Mouse (Mus musculus) midbrain, embryonic 15.5 days (tissue): ENCODE measurements around the gene Gm10031. TPM values are rescaled to one million over a fixed set of nuclear protein-coding genes. Genes with fewer than 3 reads are reported as not detected.
"Not testable (repeated sequence)": the region's sequence is repeated elsewhere in the genome, so short reads cannot be mapped to it uniquely, and the experiment has no call there.

Experiments used
- ATAC-seq: fragments of 200-750 bp; cut with Nextera tagmentation; replicated peaks from 2 replicates; pipeline ENCODE4 v1.8.0; 2017; ENCODE audit warnings: moderate TSS enrichment
- H3K27ac ChIP-seq: fragments of 300-500 bp; sonication (generic); 2 replicates; pipeline ENCODE4 v1.5.1; 2015; ENCODE audit warnings: mild to moderate bottlenecking, inconsistent platforms
- H3K27me3 ChIP-seq: fragments of 300-500 bp; sonication (generic); replicated peaks from 2 replicates; pipeline ENCODE4 v1.6.1; 2015; ENCODE audit warnings: inconsistent platforms
- H3K36me3 ChIP-seq: fragments of 300-500 bp; sonication (generic); replicated peaks from 2 replicates; pipeline ENCODE4 v1.6.1; 2015; ENCODE audit warnings: inconsistent platforms
- H3K4me1 ChIP-seq: fragments of 300-500 bp; sonication (generic); 2 replicates; pipeline ENCODE4 v1.6.1; 2015; ENCODE audit warnings: inconsistent platforms
- H3K4me2 ChIP-seq: fragments of 300-500 bp; sonication (generic); 2 replicates; pipeline ENCODE4 v1.6.1; 2015; ENCODE audit warnings: inconsistent platforms, mild to moderate bottlenecking, moderate library complexity
- H3K4me3 ChIP-seq: fragments of 300-500 bp; sonication (generic); 2 replicates; pipeline ENCODE4 v1.5.1; 2015; ENCODE audit warnings: mild to moderate bottlenecking, inconsistent platforms
- H3K9ac ChIP-seq: fragments of 300-500 bp; sonication (generic); 2 replicates; pipeline ENCODE4 v1.6.1; 2015; ENCODE audit warnings: mild to moderate bottlenecking, inconsistent platforms
- H3K9me3 ChIP-seq: fragments of 300-500 bp; sonication (generic); 2 replicates; pipeline ENCODE4 v1.6.1; 2016; ENCODE audit warnings: inconsistent platforms
- WGBS: fragments of 180-500 bp; shearing (Covaris S2); methylation state at CpG from one replicate; pipeline ENCODE4 v1.1.7; 2015; ENCODE audit warnings: mixed read lengths; 5-methylcytosine and 5-hydroxymethylcytosine counted together
- polyA plus RNA-seq: library from polyadenylated mRNA; unstranded; fragments of >200 nt; fragmentation: Nextera tagmentation; extraction: Ambion mirVana; gene quantifications from 2 replicates; pipeline ENCODE4 v1.2.1, GENCODE M21; 2015

Gm10031 gene
- polyA plus RNA-seq, 1 experiment from 2014 or later, result 0.45 TPM

- Histone ChIP-seq H3K27me3 (no peaks in the 10 kb centered on the region), H3K9ac (no peak overlapping the region), H3K4me1 (no peaks in the 10 kb centered on the region), H3K36me3 (no peaks in the 10 kb centered on the region), H3K9me3 (no peaks in the 10 kb centered on the region), H3K27ac (no peak overlapping the region), H3K4me3 (no peak overlapping the region), H3K4me2 (no peak overlapping the region)
- ATAC-seq, result no peak
- WGBS, result 88% methylated on average over 3 of the region's 3 CpGs
Observed at GRCm38 (mm10) chr1:156520136-156520780, 3.6 kb upstream of the Gm10031 start.

GRCm38 (mm10) chr1:156521796-156522517 is 1.9 kb upstream of the Gm10031 start:
- Histone ChIP-seq H3K9ac (no peak overlapping the region), H3K36me3 (no peaks in the 10 kb centered on the region), H3K4me1 (no peaks in the 10 kb centered on the region), H3K27ac (no peak overlapping the region), H3K4me3 (no peak overlapping the region), H3K4me2 (no peak overlapping the region), H3K27me3 (no peaks in the 10 kb centered on the region), H3K9me3 (no peaks in the 10 kb centered on the region)
- no peak for ATAC-seq
- 47% methylated on average over 15 of the region's 15 CpGs for WGBS

DNA sequence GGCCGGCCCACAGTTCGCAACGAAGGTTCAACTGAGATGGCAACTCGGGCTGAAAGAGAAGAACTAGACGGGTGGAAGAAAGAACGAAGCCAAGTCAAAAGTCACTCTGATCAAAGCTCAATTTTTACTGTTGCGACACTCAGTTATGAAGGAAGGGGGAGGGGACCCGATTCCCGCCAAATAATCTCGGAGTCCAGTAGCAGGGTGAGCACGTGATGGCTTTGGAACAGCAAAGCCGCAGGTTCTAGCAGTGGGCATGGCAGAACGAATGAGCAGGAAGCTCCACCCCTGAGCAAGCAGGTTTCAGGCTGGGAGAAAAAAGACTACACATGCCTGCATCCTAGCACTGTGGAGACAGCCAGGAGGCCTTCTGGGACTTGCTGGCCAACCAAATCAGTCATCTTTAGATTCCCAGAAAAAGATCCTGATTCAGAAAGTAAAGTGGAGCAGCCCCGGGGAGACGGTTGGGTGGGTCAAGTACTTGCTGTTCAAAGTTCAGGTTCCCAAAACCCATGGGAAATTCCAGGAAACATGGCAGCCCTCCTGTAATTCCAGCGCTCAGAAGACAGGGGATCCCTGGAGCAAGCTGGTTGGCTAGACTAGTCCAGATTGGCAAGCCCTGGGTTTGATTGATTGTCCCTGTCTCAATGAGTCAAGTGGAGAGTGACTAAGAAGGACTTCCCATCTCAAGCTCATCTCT is 8.8 kb downstream of the Gm10031 start:
- not testable (repeated sequence) for ATAC-seq, H3K9me3 ChIP-seq, H3K36me3 ChIP-seq, H3K27me3 ChIP-seq, H3K27ac ChIP-seq, H3K4me2 ChIP-seq, H3K4me3 ChIP-seq, H3K9ac ChIP-seq, H3K4me1 ChIP-seq
- 89% methylated on average over 16 of the region's 16 CpGs for WGBS

- H3K4me3 ChIP-seq, result no peak overlapping the region
- no peaks in the 10 kb centered on the region for H3K9me3 ChIP-seq
- H3K4me2 ChIP-seq, result no peak overlapping the region
- H3K9ac ChIP-seq, result no peak overlapping the region
- no peak overlapping the region for H3K27ac ChIP-seq
- no peaks in the 10 kb centered on the region for H3K27me3 ChIP-seq
- no peak for ATAC-seq
- H3K4me1 ChIP-seq, result no peaks in the 10 kb centered on the region
- H3K36me3 ChIP-seq, result no peaks in the 10 kb centered on the region
- WGBS, result 88% methylated on average over 3 of the region's 3 CpGs
Observed at GRCm38 (mm10) chr1:156533483-156533882, 9.7 kb downstream of the Gm10031 start.

DNA sequence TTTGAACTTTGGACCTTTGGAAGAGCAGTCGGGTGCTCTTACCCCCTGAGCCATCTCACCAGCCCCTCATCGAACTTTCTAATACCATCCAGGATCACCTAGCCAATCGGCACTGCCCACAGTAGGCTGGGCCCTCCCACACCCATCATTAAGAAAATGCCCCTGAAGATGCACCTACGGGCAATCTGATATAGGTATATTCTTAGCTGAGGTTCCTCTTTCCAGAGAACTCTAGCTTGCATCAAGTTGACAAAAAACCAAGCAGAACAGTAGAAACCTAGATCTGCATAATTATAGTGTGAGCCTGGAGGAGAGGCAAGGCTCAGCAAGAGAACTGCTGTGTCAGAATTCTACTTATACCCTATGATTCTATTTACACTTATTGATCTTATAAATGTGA is 10.1 kb downstream of the Gm10031 start:
- Histone ChIP-seq H3K4me3 (no peak overlapping the region), H3K4me1 (no peaks in the 10 kb centered on the region), H3K36me3 (no peaks in the 10 kb centered on the region), H3K27ac (no peak overlapping the region), H3K27me3 (no peaks in the 10 kb centered on the region), H3K4me2 (no peak overlapping the region), H3K9ac (no peak overlapping the region), H3K9me3 (no peaks in the 10 kb centered on the region)
- no peak for ATAC-seq
- 87% methylated on average over 4 of the region's 4 CpGs for WGBS

DNA sequence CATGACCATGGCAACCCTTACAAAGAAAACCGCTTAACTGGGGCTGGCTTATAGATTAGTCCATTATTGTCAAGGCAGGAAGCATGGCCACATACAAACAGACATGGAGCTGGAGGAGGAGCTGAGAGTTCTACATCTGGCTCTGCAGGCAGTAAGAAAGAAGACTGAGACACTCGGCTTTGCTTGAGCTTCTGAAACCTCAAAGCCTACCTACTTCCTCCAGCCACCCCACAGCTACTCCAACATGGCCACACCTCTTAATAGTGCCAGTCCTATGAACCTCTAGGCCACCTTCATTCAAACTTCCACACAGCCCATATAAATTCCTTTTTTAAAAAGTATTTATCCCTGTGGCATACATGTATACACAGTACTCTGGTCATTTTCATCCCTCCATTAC is 13.2 kb downstream of the Gm10031 start:
- ATAC-seq, result no peak
- H3K4me1 ChIP-seq, result no peaks in the 10 kb centered on the region
- H3K27me3 ChIP-seq, result no peaks in the 10 kb centered on the region
- no peak overlapping the region for H3K9ac ChIP-seq
- whole genome bisulfite sequencing, result 55% methylated on average over 2 of the region's 2 CpGs
- H3K4me2 ChIP-seq, result no peak overlapping the region
- H3K36me3 ChIP-seq, result no peaks in the 10 kb centered on the region
- H3K9me3 ChIP-seq, result no peaks in the 10 kb centered on the region
- H3K27ac ChIP-seq, result no peak overlapping the region
- H3K4me3 ChIP-seq, result no peak overlapping the region

DNA sequence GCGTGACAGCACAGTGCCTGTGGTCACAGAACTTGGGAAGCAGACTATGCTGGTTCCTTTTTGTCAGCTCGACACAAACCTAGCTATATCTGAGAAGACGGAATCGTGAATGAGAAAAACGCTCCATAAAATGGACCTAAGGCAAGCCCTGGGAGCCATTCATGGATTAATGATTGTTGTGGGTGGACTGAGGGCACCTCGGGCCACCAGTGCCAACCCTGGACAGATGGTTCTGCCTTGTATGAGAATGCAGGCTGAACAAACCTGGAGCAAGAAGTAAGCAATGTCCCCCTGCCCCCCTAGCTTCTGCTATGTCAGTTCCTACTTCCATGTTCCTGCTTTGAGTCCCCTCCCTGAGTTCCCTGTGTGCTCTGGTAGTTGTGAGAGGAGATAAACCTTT is 13.9 kb downstream of the Gm10031 start:
- 85% methylated on average over 6 of the region's 6 CpGs for WGBS
- no peak for ATAC-seq
- H3K27ac ChIP-seq, result no peak overlapping the region

GRCm38 (mm10) chr1:156538382-156538781 is 14.6 kb downstream of the Gm10031 start:
- no peaks in the 10 kb centered on the region for H3K4me1 ChIP-seq
- no peak overlapping the region for H3K4me2 ChIP-seq
- H3K27ac ChIP-seq, result no peak overlapping the region
- H3K4me3 ChIP-seq, result no peak overlapping the region
- H3K9ac ChIP-seq, result no peak overlapping the region
- ATAC-seq, result no peak
- H3K27me3 ChIP-seq, result no peaks in the 10 kb centered on the region
- no peaks in the 10 kb centered on the region for H3K9me3 ChIP-seq
- 80% methylated on average over 3 of the region's 3 CpGs for WGBS
- no peaks in the 10 kb centered on the region for H3K36me3 ChIP-seq

More for the DNA sequence above, 13.9 kb downstream of the Gm10031 start:
- no peaks in the 10 kb centered on the region for H3K27me3 ChIP-seq
- H3K9ac ChIP-seq, result no peak overlapping the region
- no peaks in the 10 kb centered on the region for H3K9me3 ChIP-seq
- no peaks in the 10 kb centered on the region for H3K4me1 ChIP-seq
- no peak overlapping the region for H3K4me2 ChIP-seq
- no peaks in the 10 kb centered on the region for H3K36me3 ChIP-seq
- no peak overlapping the region for H3K4me3 ChIP-seq

- ATAC-seq, result no peak
- Histone ChIP-seq H3K9me3 (no peaks in the 10 kb centered on the region), H3K4me2 (no peak overlapping the region), H3K4me3 (no peak overlapping the region), H3K27ac (no peak overlapping the region), H3K36me3 (no peaks in the 10 kb centered on the region), H3K4me1 (no peaks in the 10 kb centered on the region), H3K9ac (no peak overlapping the region), H3K27me3 (no peaks in the 10 kb centered on the region)
- whole genome bisulfite sequencing, result 35% methylated on average over 4 of the region's 4 CpGs
Observed at GRCm38 (mm10) chr1:156539787-156540560, 16.2 kb downstream of the Gm10031 start.

GRCm38 (mm10) chr1:156543999-156544398 is 20.2 kb downstream of the Gm10031 start:
- Histone ChIP-seq H3K4me2 (no peak overlapping the region), H3K9me3 (no peaks in the 10 kb centered on the region), H3K36me3 (no peaks in the 10 kb centered on the region), H3K9ac (no peak overlapping the region), H3K4me3 (no peak overlapping the region), H3K27me3 (no peaks in the 10 kb centered on the region), H3K4me1 (no peaks in the 10 kb centered on the region), H3K27ac (no peak overlapping the region)
- ATAC-seq, result no peak
- 41% methylated on average over 12 of the region's 12 CpGs for WGBS

DNA sequence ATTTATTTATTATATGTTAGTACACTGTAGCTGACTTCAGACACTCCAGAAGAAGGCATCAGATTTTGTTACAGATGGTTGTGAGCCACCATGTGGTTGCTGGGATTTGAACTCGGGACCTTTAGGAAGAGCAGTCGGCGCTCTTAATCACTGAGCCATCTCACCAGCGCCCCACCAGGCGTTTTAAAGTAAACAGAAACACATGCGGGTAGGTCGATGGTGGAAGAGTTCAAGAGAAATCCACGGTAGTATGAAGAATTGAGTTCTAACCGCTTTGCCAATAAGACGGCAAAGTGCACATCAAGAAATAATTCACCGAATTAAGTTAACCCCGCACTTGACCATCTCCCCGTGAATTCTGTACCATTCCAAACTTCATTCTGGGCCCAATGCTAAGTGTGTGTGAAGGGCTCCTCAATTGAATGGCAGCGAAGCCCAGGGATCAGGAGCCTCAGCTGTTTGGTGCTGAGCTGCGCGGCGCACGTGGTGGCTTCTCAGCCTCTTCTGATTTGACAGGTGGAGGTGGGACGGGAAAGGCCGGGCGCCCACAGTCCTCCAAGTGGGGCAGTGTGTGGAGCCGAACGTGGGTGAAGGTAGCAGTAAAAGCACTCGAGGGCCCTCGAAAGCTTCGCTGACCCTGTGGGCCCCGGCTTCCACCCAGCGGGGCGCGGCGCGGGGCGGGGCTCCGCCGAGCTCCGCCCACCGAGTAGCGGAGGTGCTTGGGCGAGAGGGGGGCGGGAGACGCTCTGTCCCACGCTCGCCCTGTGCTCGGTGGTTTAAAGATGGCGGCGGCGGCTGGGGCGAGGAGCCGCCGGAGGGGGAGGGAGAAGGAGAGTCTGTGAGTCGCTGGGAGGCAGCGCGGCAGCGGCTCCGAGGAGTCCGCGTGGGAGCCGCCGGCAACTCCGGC is 34.5 kb downstream of the Gm10031 start, which contains the start of gene Abl2:
Gene Abl2 (plus strand): TSS at position 763 of the 907 bp plus-strand sequence.
- Histone ChIP-seq H3K27ac (peak within 1 kb of the TSS; percentile 97), H3K4me1 (peaks cover 26% of the 10 kb centered on the region), H3K9me3 (no peaks in the 10 kb centered on the region), H3K27me3 (no peaks in the 10 kb centered on the region), H3K36me3 (no peaks in the 10 kb centered on the region), H3K9ac (peak within 1 kb of the TSS; percentile 97), H3K4me2 (peak within 1 kb of the TSS; percentile 51), H3K4me3 (peak within 1 kb of the TSS; percentile 91)
- peak; percentile 97 for ATAC-seq
- WGBS, result 8% methylated on average over 59 of the region's 60 CpGs
